Mouse (Mus musculus) left cerebral cortex, postnatal 4 days (tissue): ENCODE results near the gene Rab6b. TPM values are rescaled to one million over a fixed set of nuclear protein-coding genes. Genes with fewer than 3 reads are reported as not detected.
"Not testable (repeated sequence)": the region's sequence is repeated elsewhere in the genome, so short reads cannot be mapped to it uniquely, and the experiment has no call there.

Experiments
- DNase-seq: peaks from one replicate; pipeline ENCODE4 v3.0.0-alpha.2; 2022
- intact Hi-C: fragments of 180-260 bp; cut with DNase I; formaldehyde crosslinking; loops from one replicate; pipeline ENCODE4 v1.15.1; 2025
- total RNA-seq, 2 experiments: library from RNA; stranded (reverse); gene quantifications; 2 replicates each; pipeline ENCODE4 v1.2.3; 2021

Gene Rab6b
- total RNA-seq, 2 experiments from 2014 or later, result 331 to 380 TPM

DNA sequence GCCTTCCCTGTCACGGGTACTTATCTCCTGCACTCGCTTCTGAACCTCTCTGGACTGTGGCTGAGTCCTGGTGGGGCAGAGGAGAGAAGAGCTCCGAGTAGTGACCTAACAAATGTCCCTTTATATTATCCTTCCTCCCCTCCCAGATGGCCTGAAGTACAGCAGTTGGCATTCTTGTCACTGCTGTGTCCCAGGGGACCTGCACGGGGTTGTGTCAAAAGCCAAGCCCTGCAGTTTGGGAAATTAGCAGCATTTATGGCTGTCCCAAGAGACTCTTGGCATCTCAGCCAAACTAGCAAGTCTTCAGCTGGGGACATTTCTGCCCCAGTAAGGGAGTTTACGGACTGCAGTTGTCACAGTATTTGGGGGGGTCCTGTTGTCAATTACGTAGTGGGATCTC, 27.9 kb downstream of the Rab6b start:
- DNase-seq, result peak; percentile 56
- intact Hi-C loops, result no loop called here

DNA sequence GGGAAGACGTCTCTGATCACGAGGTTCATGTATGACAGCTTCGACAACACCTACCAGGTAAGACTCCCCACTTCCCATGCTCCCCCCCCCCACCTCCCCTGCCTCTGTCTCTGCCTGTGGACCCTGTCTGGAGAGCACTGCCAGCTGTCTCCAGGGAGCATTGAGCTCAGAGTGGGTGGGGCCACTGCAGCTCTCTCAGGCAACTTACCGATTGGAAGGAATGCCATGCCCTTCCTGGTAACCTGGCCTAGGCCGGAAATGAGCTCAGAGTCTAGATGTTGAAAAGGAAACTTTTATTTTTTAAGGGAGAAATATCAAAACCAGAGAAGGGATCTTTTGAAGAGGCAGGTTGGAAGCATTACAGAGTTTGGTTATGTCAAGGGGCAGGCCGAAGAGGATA, 28.8 kb downstream of the Rab6b start:
- intact Hi-C loops, result no loop called here
- no peak for DNase-seq

DNA sequence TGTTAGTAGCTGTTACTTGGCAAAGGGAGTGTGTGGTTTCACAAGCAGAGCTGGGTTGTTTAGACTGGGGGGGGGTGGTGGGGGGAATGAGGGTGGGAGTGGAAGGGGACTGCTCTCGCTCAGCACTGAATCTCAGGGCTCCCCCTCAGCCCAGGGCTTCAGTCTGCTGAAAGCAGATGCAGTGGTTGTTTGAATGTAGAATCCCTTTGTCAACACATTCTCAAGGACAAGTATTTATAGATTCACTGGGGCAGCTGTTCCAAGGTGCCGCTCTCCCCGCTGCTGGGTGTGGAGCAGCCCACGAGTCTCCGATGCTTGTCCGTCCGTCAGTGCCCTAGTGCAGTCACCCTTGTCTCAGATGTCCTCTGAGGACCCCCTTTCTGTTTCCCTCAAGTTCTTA, 29.7 kb downstream of the Rab6b start:
- intact Hi-C loops, result no loop called here
- no peak for DNase-seq

DNA sequence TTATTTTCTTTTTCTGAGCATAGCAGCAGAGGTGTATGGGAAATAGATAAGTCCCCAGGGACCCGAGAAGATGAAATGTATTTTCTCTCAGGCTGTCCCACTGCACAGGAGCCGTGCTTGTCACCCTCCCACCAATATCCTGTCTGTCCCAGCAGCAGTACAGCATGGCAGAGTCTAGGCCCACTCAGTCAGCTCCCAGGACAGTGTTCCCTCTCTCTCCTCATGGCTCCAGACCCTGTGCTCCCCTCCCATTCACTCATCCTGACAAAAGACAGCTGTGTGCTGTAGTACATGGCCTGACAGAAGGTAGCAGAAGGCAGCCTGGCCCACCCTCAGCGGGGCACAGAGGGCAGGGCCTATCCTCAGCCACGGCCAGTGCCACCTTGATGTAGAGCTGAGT, 32.3 kb downstream of the Rab6b start:
- no peak for DNase-seq
- intact Hi-C loops, result no loop called here

DNA sequence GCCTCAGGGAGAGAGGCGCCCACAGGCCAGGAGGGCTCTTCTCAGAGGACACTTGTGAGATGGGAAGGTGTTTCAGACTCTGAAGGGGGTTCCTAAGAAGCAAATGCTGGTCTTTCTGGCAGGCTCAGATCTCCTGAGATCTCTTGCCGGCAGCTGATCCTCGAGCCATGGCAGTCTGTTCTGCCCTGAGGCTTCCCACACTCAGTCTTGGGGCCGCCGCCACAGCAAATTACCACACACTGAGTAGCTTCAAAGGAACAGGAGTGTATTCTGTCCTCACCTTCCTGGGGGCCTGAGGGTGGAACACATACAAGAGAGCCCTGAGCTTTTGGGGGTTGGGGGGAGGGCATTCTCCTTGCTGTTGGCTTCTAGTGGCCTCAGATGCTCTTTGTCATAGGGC, 33.8 kb downstream of the Rab6b start:
- intact Hi-C loops, result no loop called here
- DNase-seq, result no peak

DNA sequence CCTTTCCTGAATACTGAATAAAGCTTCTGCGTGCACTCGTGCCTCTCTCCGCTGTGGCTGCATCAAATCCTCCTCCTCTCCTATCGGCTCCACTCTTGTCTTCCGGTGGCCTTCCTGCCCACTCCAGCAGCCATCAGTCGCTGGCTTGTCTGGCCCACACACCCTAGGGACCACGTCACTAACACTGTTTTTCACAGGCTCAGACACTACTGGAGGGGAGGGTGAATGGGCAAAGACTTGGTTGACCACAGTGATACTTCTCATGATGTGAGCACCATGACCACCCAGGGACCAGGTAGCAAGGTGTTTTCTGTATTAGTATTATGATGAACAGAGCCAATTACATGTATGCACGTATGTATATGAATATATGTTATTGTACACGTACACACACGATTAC, 34.7 kb downstream of the Rab6b start:
- intact Hi-C loops, result no loop called here
- no peak for DNase-seq

DNA sequence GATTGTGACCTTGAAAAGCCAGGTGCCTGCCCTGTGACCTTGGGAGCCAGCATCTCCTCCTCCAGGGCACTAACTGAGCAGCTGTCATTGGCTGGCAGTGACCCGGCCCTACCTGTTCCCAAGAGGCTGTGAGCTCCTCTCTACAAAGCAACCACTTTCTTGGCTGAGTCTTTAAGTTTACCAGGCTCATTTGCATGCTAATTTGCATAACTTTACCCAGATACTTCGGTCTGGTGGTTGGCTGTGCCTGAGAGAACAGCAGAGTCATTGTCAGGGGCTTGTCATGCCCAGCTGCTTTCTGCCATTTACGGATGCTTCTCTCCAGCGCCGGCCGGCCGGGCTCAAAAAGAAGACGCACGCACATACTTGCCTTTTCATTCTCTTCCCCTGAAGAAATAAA, 35.1 kb downstream of the Rab6b start:
- peak; percentile 43 for DNase-seq
- intact Hi-C loops, result no loop called here

DNA sequence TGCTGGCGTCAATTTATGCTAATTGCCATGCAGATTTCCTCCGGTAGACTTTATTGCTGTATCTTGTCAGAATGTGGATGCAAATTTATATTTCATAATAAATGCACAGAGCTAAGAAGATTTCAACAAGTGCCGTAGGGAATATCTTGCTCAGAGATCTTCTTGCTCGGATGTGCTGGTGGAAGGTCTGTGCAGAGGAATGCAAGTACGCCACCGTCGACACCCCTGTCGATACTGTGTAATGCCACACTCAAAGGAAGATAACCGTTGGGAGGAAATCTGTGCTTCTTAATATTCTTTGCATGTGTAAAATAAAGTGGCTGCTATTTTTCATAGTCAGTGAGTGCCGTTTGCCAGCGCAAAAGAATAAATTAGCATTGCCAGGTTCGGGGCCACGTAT, 35.5 kb downstream of the Rab6b start:
- intact Hi-C loops, result no loop called here
- no peak for DNase-seq

DNA sequence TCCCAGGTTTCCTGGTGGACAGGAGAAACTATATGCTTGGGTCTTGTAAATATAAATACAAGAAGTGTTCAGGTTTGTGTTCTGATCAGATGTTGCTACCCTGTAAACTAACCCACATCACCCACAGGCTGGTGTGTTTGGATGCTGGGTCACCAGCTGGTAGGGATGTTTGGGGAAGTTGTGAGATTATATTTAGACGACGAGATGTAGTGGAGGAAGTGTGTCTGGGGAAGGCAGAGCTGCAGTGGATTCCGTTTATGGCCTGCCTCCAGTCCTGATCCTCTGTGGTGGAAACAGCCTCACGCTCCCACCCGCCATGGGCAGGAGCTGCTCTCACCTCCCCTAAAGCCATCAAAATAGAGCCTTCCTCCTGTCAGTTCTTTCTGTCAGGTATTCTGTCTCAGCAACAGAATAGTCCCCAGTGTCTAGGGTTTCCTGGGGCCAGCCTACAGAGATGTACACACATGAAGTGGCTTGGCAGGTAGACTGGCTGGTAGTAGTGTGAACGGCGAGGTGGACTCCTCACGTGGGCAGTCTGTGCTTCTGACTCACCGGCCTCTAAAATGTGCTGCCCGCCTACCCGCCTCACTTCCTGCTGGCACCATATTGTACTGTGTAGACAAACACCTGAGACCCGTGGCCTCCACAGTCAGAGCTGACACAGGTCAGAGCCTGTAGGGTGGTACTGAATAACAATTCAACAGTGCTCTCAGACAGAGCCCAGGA, 37.6 kb downstream of the Rab6b start:
- no peak for DNase-seq
- intact Hi-C loops, result no loop called here

DNA sequence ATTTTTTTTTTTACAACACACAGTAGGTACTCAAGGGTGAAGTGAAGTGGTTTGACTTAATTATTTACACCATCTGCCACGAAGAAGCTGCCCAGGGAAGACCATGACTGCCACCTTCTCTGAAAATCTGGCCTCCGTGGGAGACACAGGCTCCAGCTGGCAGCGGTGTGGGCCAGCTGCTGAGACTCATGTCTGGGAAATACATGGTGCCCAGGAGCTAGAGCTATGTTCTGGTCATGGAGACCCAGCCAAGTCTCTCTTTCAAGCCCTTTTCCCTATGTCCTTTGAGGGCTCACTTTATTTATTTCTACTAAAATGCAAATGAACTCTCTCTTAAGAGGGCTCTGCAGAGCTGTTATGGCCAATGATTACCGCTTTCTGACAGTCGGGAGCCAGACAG, 41.7 kb downstream of the Rab6b start:
- intact Hi-C loops, result no loop called here
- peak; percentile 80 for DNase-seq

DNA sequence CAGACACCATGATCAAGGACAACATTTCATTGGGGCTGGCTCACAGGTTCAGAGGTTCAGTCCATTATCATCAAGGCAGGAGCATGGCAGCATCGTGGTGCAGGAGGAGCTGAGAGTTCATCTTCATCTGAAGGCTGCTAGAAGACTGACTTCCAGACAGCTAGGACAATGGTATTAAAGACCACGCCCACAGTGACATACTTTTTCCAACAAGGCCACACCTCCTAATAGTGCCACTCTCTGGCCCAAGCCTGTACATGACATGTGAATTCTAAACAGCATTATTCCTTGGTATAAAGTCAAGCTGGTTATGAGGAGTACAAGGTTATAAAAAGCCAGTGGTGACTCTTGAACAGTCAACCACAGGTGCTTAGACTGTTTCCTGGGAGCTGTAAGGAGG, 43.0 kb downstream of the Rab6b start:
- DNase-seq, result no peak
- intact Hi-C loops, result no loop called here

DNA sequence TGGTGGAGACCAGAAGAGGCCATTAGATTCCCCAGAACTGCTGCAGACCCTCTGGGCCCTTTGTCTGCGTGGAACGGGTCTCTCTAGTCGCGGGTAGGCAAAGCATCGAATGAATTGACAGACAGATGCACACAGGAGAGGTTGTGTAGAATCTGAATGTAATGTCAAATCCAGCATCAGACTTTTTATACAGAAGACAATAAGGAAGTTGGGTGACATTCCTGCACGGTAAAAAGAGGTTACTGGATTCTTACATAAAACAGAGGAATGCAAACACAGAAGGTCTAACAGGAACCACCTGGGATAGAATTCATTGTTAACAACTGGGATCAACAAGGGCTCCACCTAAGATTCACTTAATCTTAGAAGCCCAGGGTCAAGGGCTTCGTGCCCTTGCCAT, 43.6 kb downstream of the Rab6b start:
- DNase-seq, intact Hi-C loops: not testable (repeated sequence)

DNA sequence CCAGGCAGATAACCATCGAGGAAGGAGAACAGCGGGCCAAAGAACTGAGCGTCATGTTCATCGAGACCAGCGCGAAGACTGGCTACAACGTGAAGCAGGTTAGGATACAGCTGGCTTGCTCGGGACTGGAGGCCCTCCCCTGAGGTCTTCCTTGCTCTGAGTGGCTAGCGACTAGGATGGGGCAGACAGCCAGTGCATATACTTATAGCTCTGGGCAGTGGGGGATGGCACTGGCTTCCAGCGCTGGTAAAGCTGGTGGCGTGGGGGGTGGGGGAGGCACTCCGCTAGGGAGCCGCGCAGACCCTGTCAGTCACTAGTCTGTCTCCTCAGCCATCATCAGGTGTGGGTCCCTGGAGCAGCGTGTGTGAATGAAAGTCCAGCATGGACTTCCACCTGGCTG, 52.2 kb downstream of the Rab6b start:
- intact Hi-C loops, result no loop called here

DNA sequence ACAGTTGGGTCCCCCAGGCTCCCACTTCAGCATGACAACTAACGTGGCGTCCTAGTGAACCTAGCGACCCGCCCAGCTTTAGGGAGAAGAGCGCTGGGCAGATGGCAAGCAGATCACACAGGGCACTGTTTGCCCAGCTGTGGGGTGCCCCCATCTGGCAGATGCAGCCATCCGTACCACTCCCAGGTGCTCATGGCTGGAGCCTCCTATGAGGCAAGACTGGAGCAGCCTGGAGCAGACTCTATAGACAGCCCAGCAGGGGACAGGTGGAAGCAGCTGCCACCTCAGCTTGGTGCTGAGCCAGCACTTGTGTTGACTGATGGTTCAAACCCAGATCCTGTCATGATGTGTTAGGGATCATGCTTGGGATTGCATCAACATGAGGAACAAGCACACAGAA, 56.5 kb downstream of the Rab6b start:
- DNase-seq, result peak; percentile 89
- intact Hi-C loops, result no loop called here

More for the DNA sequence above, 52.2 kb downstream of the Rab6b start:
- peak; percentile 59 for DNase-seq

DNA sequence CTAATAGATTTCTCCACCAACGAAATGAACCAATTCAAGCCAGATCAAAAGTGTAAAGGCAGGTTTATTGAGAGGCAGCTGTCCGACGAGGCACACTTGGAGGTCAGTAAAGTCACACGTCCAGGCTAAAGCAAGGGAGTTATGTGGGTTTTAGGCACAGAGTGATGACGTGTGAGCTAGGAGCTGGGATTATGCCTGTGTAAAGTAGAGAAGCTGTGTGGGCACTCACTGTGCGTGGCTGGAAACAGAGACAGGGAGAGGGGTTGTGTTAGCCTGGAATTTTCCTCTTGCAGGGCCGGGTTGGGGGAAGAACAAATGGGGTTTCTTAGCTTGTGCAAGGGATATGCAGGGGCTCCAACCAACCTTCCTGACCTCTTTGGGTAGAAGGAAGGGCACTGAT, 57.2 kb downstream of the Rab6b start:
- intact Hi-C loops, result no loop called here

DNA sequence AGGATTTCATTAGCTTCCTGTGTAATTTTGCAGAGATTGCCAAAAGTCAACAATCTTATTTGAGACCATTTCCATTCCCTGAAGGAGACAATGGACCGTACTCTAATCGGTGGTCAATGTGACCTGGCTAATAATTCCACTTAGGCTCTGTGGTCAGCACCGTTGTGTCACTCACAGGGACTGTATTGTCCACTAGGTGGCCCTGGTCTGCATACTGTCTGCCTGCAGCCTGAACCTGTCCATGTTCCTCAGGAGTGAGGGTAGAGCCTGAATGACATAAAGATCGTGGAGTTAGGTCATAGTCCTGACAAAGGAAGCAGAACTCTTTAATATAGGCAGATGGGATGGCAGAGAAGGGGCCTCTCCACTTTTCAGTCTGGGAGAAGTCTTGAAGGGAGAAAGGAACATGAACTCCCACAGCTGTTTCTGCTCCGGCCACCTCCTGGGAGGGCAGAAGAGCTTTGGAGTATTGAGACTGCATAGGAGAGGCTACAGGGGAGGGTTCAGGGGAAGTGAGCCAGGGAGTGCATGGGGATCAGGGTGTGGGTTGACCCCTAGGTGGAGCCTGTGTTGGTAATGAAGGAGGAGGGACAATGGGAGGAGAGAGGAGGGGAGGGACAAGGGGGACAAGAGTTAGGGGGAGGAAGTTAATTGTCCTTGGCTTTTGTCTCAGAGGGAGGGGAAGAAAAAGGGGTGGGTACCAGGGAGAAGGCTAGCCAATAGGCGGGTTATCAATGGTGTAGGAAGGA, 63.4 kb downstream of the Rab6b start:
- no peak for DNase-seq
- intact Hi-C loops, result no loop called here

More for the DNA sequence above, 57.2 kb downstream of the Rab6b start:
- no peak for DNase-seq

DNA sequence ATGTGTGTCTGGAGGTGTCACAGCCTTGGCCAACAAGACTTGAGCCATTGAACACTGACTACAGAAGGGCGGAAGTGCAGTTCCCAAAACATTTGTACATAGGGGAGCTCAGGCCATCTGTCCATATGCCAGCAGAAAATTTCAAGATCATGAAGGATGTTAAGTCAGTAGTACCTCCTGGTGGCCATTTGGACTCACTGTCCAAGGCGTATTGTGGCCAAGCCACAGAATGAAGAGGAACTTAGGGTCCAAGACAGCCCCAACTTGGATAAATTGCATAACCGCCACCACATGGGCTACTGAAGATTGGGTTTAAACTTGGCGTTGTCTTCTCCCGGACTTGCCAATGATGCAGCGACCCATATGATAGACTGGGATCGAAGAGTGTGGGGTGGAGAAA, 64.1 kb downstream of the Rab6b start:
- DNase-seq, result no peak
- intact Hi-C loops, result no loop called here

DNA sequence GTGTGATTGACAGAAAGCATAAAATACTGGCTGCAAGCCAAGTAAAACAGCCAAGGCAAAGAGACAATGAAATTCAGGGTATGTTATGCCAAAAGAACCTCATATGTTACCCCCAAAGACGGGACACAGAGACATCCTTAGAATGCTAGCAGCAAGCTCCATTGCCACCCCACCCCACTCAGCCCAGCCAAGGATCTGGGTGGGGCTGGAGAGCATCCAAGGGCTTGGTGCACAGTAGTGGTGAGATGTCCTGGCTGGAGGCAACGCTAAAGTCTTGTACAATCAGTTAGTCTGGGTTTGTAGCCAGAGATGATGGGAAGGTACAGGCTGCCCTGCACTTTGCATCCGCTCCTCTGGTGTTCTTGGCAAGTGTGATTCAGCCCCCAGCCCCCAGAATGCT, 68.7 kb downstream of the Rab6b start:
- DNase-seq, result peak; percentile 70
- intact Hi-C loops, result no loop called here

DNA sequence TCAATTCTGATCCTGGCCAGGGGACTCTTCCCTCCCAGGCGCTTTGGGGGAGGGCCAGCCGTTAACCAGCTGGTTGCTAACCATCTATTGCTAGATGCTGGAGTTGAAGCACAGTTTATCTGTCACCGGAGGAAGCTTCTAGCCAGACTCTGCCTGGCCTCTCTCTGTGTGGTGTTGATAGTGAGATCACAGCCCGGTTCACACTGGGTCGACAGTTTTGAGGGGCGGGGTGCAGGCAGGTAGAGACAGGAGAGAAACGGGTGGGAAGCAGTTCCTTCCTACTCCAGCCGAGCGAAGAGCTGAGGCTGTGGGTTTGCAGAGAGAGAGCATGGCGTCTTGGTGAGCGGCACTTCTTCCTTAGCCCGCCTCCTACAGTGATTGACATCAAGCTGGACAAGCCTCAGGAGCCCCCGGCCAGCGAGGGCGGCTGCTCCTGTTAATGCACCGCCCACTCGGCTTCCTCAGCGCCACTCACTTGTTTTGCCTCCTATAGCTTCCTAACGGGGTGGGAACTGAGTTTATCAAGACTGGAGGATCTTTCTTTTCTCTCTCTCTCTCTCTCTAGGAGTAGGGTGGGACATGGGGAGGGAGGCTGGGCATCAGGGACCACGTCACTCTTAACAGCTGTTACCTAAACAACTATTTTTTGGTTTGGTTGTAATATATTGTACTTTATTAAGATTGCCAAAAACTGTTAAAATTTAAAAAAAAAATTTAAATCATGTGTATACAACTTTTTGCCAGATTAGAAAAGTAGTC, 69.4 kb downstream of the Rab6b start:
- DNase-seq, result peak; percentile 77
- intact Hi-C loops, result no loop called here

DNA sequence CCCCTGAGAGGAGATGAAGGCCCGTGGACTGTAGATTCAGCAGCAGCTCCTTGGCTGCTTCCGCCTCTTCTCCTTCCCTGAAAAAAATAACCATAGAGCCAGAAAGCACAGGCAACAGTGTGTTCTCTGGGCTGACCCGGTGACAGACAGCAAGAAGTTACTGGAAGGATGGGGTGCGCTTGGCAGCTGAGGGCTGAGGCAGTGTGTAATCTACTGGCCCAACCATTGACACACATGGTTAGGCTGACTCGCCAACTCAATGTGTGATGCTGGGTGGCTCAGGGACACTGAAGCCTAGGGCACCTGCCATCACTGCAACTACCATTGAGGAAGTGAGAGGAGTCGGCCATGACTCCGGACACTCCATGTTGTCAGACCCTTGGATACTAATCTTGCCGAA, 70.3 kb downstream of the Rab6b start:
- DNase-seq, result no peak
- intact Hi-C loops, result no loop called here

DNA sequence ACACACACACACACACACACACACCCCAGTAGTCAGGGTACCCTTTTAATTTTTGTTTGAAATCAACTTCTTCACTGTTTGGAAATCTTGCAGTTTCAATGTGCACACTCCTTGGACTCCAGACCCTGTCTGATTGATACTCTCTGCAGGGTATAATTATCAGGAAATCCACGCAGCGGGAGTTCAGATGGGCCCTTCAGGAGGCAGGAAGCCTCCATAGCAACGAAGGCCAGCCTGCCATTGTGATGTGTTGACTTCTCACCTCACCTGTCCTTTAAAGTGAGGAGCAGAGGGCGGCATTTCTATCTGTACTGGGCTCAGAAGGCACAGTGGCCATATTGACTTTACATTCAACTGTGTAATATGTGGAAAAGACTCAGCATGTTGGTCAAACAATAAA, 73.3 kb downstream of the Rab6b start:
- DNase-seq, result no peak

DNA sequence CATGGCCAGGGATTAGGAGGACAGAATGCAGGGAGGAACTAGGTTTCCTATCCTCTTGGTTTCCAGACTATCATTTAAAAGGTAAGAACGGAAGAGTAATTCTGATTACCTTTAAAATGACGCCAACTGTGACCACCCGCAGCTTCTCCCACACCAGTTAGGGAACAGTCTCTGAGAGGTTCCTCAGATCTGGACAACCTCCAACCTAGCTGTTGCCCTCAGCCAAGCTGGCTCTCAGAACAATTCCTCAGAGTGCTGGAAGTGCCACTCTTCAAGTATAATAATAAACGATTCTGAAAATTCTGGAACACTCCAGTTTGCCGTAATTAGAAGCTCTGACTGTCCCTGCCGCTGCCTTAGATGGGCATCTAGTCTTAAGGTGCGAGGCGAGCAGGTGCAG, 74.4 kb downstream of the Rab6b start:
- intact Hi-C loops, result no loop called here
- DNase-seq, result no peak

More for the DNA sequence above, 73.3 kb downstream of the Rab6b start:
- intact Hi-C loops, result no loop called here
